Mouse (Mus musculus): Measurements from ENCODE around the gene Aldh3a1. TPM values are rescaled to one million over a fixed set of nuclear protein-coding genes. Genes with fewer than 3 reads are reported as not detected.
"Not testable (repeated sequence)": the region's sequence is repeated elsewhere in the genome, so short reads cannot be mapped to it uniquely, and the experiment has no call there.

Aldh3a1 gene
- polyA plus RNA-seq, 2 experiments, result 0.02 to 0.09 TPM

DNA sequence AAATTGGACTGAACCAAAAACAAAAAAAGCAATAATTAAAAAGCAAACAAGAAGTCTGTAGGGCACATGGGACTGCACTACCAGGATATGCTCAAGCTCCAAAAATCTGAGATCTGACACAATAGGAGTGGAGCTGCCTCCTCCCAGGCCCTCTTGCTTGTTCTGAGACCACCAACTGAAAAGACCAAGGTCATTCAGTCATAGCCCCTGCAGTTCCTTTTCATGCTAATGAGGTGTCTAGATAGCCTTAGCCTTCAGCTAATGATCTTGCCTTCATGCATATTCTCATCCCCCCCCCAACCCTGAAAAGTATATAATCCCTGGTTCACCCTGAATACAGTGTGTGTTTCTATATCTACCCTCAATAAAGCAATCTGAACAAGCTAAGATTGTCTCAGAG, 25.7 kb upstream of the Aldh3a1 start:
- Histone ChIP-seq H3K27me3 (ENCODE audit: control insufficient read depth, insufficient read depth, low read length) (no peaks in the 10 kb centered on the region), H3K36me3 (replicated peaks; ENCODE audit: control insufficient read depth, insufficient read depth, low read depth) (no peaks in the 10 kb centered on the region), H3K4me3 (ENCODE audit: insufficient read depth in 1 of 2, low read depth in 2 of 2, low read length in 2 of 2) (no peak overlapping the region), H3K4me2 (ENCODE audit: low read depth) (no peak overlapping the region), H3K27ac (no peak overlapping the region), H3K4me1 (replicated peaks; ENCODE audit: control insufficient read depth in 2 of 2, insufficient read depth in 2 of 2, low read length in 1 of 2) (no peaks in the 10 kb centered on the region), H3K9me3 (ENCODE audit: control insufficient read depth, low read length) (no peaks in the 10 kb centered on the region), H3K9ac (replicated peaks) (no peak overlapping the region)
- no peak for DNase-seq (ENCODE audit: low read depth in 3 of 3, low spot score in 3 of 3)
- no peak for ATAC-seq (ENCODE audit: insufficient read depth)
- no peak for TF ChIP-seq CTCF (IDR thresholded peaks at IDR 0.05; ENCODE audit: low read depth)
- TF ChIP-seq EP300 (IDR thresholded peaks at IDR 0.05; ENCODE audit: low read depth), result no peak

DNA sequence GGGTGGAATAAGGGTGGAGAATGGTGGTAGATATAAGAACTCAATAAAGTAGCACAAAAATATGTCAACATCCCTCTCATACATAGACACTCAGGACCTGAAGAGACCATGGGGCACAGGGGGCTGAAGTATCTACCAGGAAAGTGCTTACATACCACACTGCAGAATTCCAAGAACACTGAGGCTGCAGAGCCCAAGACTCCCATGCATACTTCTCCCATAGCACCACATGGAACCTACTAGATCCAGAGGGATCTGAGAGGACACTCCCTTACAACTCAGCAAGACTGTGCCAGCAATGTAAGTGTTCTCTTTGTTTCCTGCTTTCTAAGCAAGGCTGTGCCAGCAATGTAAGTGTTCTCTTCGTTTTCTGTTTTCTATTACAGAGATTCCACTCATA, 23.5 kb upstream of the Aldh3a1 start:
- Histone ChIP-seq H3K4me1 (replicated peaks; ENCODE audit: control insufficient read depth in 2 of 2, insufficient read depth in 2 of 2, low read length in 1 of 2) (no peaks in the 10 kb centered on the region), H3K27me3 (ENCODE audit: control insufficient read depth, insufficient read depth, low read length) (no peaks in the 10 kb centered on the region), H3K4me2 (ENCODE audit: low read depth) (no peak overlapping the region), H3K9me3 (ENCODE audit: control insufficient read depth, low read length) (no peaks in the 10 kb centered on the region), H3K36me3 (replicated peaks; ENCODE audit: control insufficient read depth, insufficient read depth, low read depth) (no peaks in the 10 kb centered on the region), H3K4me3 (ENCODE audit: insufficient read depth in 1 of 2, low read depth in 2 of 2, low read length in 2 of 2) (no peak overlapping the region), H3K27ac (no peak overlapping the region), H3K9ac (replicated peaks) (no peak overlapping the region)
- TF ChIP-seq CTCF (IDR thresholded peaks at IDR 0.05; ENCODE audit: low read depth) (no peak), EP300 (IDR thresholded peaks at IDR 0.05; ENCODE audit: low read depth) (no peak)
- WGBS (ENCODE audit: insufficient replicate concordance), result 46% methylated on average over 1 of the region's 1 CpGs
- DNase-seq (ENCODE audit: low read depth in 3 of 3, low spot score in 3 of 3) (no peak), ATAC-seq (ENCODE audit: insufficient read depth) (no peak)

DNA sequence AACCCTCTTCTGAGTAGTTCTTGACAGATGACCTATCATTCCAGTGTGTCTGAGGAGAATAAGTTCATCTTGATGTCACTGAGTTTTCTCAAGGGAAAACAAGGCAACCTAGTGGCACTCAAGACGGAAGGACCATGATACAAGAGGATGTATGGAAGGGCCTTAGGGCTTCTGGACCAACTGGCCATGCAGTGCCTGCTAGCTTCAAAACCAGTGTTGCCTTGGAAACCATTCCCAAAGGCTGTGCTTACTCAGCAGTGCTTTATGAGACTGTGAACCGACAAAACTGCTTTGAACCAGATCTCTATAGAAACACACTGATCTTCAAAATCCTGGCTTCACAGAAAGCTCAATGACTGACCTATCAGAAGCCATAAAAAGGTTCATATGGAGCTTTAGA, 16.6 kb upstream of the Aldh3a1 start:
- no peaks in the 10 kb centered on the region for H3K9me3 ChIP-seq (ENCODE audit: control insufficient read depth, low read length)
- no peak overlapping the region for H3K9ac ChIP-seq (replicated peaks)
- ATAC-seq (ENCODE audit: insufficient read depth) (no peak), DNase-seq (ENCODE audit: low read depth in 3 of 3, low spot score in 3 of 3) (no peak)
- no peak overlapping the region for H3K4me2 ChIP-seq (ENCODE audit: low read depth)
- H3K27ac ChIP-seq, result no peak overlapping the region
- 51% methylated on average over 2 of the region's 2 CpGs for WGBS (ENCODE audit: insufficient replicate concordance)
- TF ChIP-seq CTCF (IDR thresholded peaks at IDR 0.05; ENCODE audit: low read depth) (no peak), EP300 (IDR thresholded peaks at IDR 0.05; ENCODE audit: low read depth) (no peak)
- H3K4me1 ChIP-seq (replicated peaks; ENCODE audit: control insufficient read depth in 2 of 2, insufficient read depth in 2 of 2, low read length in 1 of 2), result no peaks in the 10 kb centered on the region
- peaks cover 7% of the 10 kb centered on the region; the same call in 1 of the 2 replicates for H3K27me3 ChIP-seq (ENCODE audit: control insufficient read depth, insufficient read depth, low read length)
- no peaks in the 10 kb centered on the region for H3K36me3 ChIP-seq (replicated peaks; ENCODE audit: control insufficient read depth, insufficient read depth, low read depth)
- no peak overlapping the region for H3K4me3 ChIP-seq (ENCODE audit: insufficient read depth in 1 of 2, low read depth in 2 of 2, low read length in 2 of 2)

DNA sequence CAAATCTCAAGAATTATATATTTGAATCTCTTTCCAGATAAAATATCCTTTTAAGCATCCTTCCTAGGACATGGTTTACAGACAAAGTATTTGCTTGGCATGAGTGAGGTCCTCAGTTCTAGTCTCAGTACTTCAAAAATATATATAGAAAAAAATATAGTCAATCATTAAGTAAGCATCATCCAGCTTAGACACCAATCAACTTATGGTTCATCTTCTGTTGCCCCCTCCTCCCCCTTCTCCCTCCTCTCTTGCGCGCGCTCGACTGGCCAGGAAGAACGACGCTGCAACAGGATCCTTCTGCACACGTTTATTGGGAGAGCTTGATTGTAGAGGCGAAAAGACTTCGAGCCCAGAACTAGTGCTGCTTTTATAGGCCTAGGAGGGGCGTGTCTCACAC, 15.2 kb upstream of the Aldh3a1 start:
- H3K4me3 ChIP-seq (ENCODE audit: insufficient read depth in 1 of 2, low read depth in 2 of 2, low read length in 2 of 2); H3K36me3 ChIP-seq (replicated peaks; ENCODE audit: control insufficient read depth, insufficient read depth, low read depth); ATAC-seq (ENCODE audit: insufficient read depth); H3K9ac ChIP-seq (replicated peaks); H3K9me3 ChIP-seq (ENCODE audit: control insufficient read depth, low read length); H3K27me3 ChIP-seq (ENCODE audit: control insufficient read depth, insufficient read depth, low read length); DNase-seq (ENCODE audit: low read depth in 3 of 3, low spot score in 3 of 3); H3K4me1 ChIP-seq (replicated peaks; ENCODE audit: control insufficient read depth in 2 of 2, insufficient read depth in 2 of 2, low read length in 1 of 2); H3K27ac ChIP-seq; H3K4me2 ChIP-seq (ENCODE audit: low read depth): not testable (repeated sequence)
- WGBS (ENCODE audit: insufficient replicate concordance), result 80% methylated on average over 7 of the region's 10 CpGs

DNA sequence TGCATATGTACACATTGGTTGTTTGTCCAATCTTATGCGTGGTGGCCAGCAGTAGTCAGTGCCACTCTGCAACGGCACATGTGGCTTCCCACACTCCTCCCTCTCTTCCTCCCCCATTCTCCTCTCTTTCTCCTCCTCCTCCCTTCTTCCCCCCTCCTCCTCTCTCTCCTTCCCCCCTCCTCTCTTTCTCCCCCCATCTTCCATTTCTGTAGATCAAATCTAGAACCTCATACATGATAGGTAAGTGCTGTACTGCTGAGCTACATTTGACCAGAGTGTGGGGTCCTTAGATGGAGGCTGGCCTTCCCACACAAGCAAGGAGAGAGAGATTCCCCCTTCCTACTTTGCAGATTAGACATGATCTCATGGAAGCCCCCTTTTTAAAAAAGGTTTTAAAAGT, 14.6 kb upstream of the Aldh3a1 start:
- ATAC-seq (ENCODE audit: insufficient read depth) (no peak), DNase-seq (ENCODE audit: low read depth in 3 of 3, low spot score in 3 of 3) (no peak)
- 69% methylated on average over 2 of the region's 2 CpGs for WGBS (ENCODE audit: insufficient replicate concordance)
- Histone ChIP-seq H3K4me1 (replicated peaks; ENCODE audit: control insufficient read depth in 2 of 2, insufficient read depth in 2 of 2, low read length in 1 of 2) (no peaks in the 10 kb centered on the region), H3K9ac (replicated peaks) (no peak overlapping the region), H3K36me3 (replicated peaks; ENCODE audit: control insufficient read depth, insufficient read depth, low read depth) (no peaks in the 10 kb centered on the region), H3K27ac (no peak overlapping the region), H3K4me2 (ENCODE audit: low read depth) (no peak overlapping the region), H3K27me3 (ENCODE audit: control insufficient read depth, insufficient read depth, low read length) (peaks cover 7% of the 10 kb centered on the region; the same call in 1 of the 2 replicates), H3K4me3 (ENCODE audit: insufficient read depth in 1 of 2, low read depth in 2 of 2, low read length in 2 of 2) (no peak overlapping the region), H3K9me3 (ENCODE audit: control insufficient read depth, low read length) (no peaks in the 10 kb centered on the region)
- TF ChIP-seq CTCF (IDR thresholded peaks at IDR 0.05; ENCODE audit: low read depth) (no peak), EP300 (IDR thresholded peaks at IDR 0.05; ENCODE audit: low read depth) (no peak)

DNA sequence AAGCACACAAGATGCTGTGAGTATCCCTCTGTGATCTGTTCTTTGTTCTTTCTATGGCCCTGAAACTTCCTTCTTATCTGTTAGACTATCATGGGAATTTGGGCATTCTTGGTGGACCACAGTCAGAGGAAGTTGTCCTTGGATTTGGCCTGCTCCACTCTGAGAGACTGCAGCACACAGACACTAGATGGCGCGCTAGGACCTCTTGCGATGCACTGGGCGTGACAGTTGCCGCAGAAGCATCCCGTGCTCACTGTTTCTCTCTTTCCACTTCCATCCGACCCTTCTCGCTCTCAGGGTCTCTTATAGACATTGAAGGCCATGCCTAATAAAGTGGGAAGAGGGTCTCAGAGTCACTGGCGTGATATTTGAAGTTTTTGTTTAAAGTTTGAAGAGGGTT, 13.9 kb upstream of the Aldh3a1 start:
- TF ChIP-seq EP300 (IDR thresholded peaks at IDR 0.05; ENCODE audit: low read depth) (no peak), CTCF (IDR thresholded peaks at IDR 0.05; ENCODE audit: low read depth) (peak; percentile 96)
- Histone ChIP-seq H3K27ac (no peak overlapping the region), H3K9ac (replicated peaks) (no peak overlapping the region), H3K4me1 (replicated peaks; ENCODE audit: control insufficient read depth in 2 of 2, insufficient read depth in 2 of 2, low read length in 1 of 2) (no peaks in the 10 kb centered on the region), H3K27me3 (ENCODE audit: control insufficient read depth, insufficient read depth, low read length) (peaks cover 7% of the 10 kb centered on the region; the same call in 1 of the 2 replicates), H3K4me2 (ENCODE audit: low read depth) (no peak overlapping the region), H3K9me3 (ENCODE audit: control insufficient read depth, low read length) (no peaks in the 10 kb centered on the region), H3K36me3 (replicated peaks; ENCODE audit: control insufficient read depth, insufficient read depth, low read depth) (no peaks in the 10 kb centered on the region), H3K4me3 (ENCODE audit: insufficient read depth in 1 of 2, low read depth in 2 of 2, low read length in 2 of 2) (no peak overlapping the region)
- ATAC-seq (ENCODE audit: insufficient read depth) (no peak), DNase-seq (ENCODE audit: low read depth in 3 of 3, low spot score in 3 of 3) (peak; percentile 31 to 49 (median 44))
- 3% methylated on average over 9 of the region's 9 CpGs for WGBS (ENCODE audit: insufficient replicate concordance)

Data from liver, embryonic 14.5 days (tissue).